Mouse (Mus musculus) heart, postnatal 25 days (tissue): ENCODE results near the gene Gm4846. TPM values are rescaled to one million over a fixed set of nuclear protein-coding genes. Genes with fewer than 3 reads are reported as not detected.
"Not testable (repeated sequence)": the region's sequence is repeated elsewhere in the genome, so short reads cannot be mapped to it uniquely, and the experiment has no call there.

Experiments used
- DNase-seq: peaks from one replicate; pipeline ENCODE4 v3.0.0; 2022; ENCODE audit warnings: low spot score
- intact Hi-C: fragments of 180-260 bp; cut with DNase I; formaldehyde crosslinking; loops from one replicate; pipeline ENCODE4 v1.15.1; 2025
- total RNA-seq, 2 experiments: library from RNA; stranded (reverse); gene quantifications; 2 replicates each; pipeline ENCODE4 v1.2.3; 2021

Gene Gm4846
- total RNA-seq = not detected

DNA sequence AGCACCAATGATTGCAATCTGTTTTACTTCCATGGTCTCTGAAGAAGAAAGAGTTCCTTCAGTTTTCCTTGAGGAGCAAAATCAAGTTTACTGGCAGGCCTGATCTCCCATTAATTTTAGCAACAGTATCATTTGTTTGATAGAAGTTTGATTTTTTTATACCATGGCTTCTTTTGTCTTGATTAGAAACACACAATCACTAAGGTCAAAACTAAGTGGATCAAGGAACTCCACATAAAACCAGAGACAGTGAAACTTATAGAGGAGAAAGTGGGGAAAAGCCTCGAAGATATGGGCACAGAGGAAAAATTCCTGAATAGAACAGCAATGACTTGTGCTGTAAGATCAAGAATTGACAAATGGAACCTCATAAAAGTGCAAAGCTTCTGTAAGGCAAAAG, at the start of gene Gm4846:
TSS of gene Gm4846 (minus strand) at position 101 of the 400 bp plus-strand sequence.
- DNase-seq, intact Hi-C loops: not testable (repeated sequence)

GRCm38 (mm10) chr1:166531521-166531920, 34.1 kb upstream of the Gm4846 start:
- DNase-seq, intact Hi-C loops: not testable (repeated sequence)

- DNase-seq, intact Hi-C loops: not testable (repeated sequence)
Observed at GRCm38 (mm10) chr1:166524709-166525108, 27.3 kb upstream of the Gm4846 start.

DNA sequence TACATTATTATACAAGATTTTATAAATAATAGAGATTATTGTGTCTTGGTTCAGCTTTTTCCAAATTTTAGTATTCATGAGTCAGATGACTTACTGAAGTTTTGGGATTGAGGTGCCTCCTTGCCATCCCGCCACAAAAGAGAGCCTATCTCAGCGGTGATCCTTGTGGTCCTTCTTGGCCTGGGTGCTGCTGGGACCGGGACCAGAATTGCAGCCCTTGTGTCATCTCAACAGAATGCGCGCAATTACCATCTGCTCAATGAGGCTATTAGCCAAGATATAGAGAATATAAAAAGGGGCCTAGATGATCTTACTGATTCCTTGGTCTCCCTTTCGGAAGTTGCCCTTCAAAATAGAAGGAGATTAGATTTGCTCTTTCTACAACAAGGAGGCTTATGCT, 22.2 kb upstream of the Gm4846 start:
- intact Hi-C loops = not testable (repeated sequence)

DNA sequence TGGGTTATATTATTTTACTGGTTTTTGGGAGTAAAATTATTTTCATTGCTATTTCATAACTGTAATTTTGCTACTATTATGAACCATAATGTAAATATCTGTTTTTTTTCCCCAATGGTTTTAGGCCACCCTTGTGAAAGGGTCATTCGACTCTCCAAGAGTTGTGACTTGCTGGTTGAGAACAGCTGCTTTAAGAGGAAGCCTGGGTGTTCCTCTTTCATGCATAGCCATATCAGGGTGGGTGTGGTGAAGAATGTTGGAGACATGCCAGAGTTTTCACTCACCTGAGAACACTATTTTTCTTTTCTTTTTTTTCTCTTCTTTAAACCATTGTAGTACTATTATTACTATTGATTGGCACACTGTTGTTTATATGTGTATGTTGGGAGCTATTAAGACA, 19.2 kb upstream of the Gm4846 start:
- intact Hi-C loops = no loop called here
- no peak for DNase-seq

More for the DNA sequence above, 22.2 kb upstream of the Gm4846 start:
- not testable (repeated sequence) for DNase-seq

- intact Hi-C loops, DNase-seq: not testable (repeated sequence)
Observed at GRCm38 (mm10) chr1:166504206-166504605, 6.8 kb upstream of the Gm4846 start.

- no peak for DNase-seq
- intact Hi-C loops = no loop called here
Observed at GRCm38 (mm10) chr1:166479503-166479902, 17.9 kb downstream of the Gm4846 start.

GRCm38 (mm10) chr1:166467172-166467571, 30.2 kb downstream of the Gm4846 start:
- intact Hi-C loops = no loop called here
- no peak for DNase-seq

DNA sequence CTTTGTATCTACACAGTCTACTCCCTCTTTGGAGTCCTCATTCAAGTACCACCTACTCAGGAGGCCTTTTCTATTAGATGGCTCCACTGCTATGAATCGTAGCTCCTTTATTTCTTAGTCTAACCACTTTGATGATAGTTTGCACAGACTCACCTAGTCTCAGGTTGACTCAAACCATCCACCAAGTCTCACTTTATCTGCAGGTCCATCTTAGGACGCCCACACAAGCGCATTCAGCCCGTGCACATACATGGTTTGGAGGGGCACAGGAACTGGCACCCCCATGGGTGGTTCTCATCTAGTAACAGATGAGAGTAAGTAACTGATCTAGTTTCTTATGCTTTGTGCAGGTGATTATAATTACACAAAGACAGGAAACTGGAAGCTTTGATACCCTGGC, 34.8 kb downstream of the Gm4846 start:
- no peak for DNase-seq
- intact Hi-C loops = no loop called here

DNA sequence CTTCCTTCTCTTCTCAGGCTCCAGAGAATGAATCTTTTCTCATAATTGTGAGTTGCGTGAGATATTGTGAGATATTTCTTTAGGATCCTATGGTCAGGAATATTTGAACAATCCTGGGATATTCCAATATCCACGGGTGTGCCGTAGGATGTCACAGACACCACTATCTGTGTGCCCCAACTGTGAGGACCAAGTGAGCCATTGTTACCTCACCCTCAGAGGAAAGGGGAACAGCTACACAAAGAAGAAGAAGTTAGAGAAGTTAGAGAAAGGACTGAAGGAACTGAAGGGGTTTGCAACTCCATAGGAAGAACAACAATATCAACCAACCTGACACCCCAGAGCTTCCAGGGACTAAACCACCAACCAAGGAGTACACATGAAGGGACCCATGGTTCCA, 55.4 kb downstream of the Gm4846 start:
- DNase-seq = no peak
- intact Hi-C loops = no loop called here

- no peak for DNase-seq
- intact Hi-C loops = no loop called here
Observed at GRCm38 (mm10) chr1:166439426-166439825, 58.0 kb downstream of the Gm4846 start.

Other genes with a start within 250 kb of the Gm4846 start
- gene Ildr2, start 243.4 kb downstream of the Gm4846 start, total RNA-seq = 1 to 10 TPM; 2.8 to 3.6 TPM
- gene Tada1, start 118.5 kb downstream of the Gm4846 start, total RNA-seq = 10 to 100 TPM; 10.2 to 10.6 TPM
- gene Pogk, start 87.7 kb downstream of the Gm4846 start, total RNA-seq = 10 to 100 TPM; 11.1 to 11.9 TPM
- not detected for gene Gm4847, start 150.1 kb upstream of the Gm4846 start, total RNA-seq
- not detected for gene Fmo9, start 184.3 kb upstream of the Gm4846 start, total RNA-seq